Mouse (Mus musculus) midbrain, embryonic 14.5 days (tissue): ENCODE results near the gene Dnm2. TPM values are rescaled to one million over a fixed set of nuclear protein-coding genes. Genes with fewer than 3 reads are reported as not detected.

ENCODE experiments used
- ATAC-seq: fragments of 200-750 bp; cut with Nextera tagmentation; 2 replicates; pipeline ENCODE4 v1.8.0; 2017; ENCODE audit warnings: moderate number of reproducible peaks, moderate library complexity; ENCODE audit not compliant: low FRiP score, low TSS enrichment
- DNase-seq: peaks from one replicate; pipeline ENCODE4 v3.0.0-alpha.2; 2015
- H3K27ac ChIP-seq: fragments of 300-500 bp; sonication (generic); replicated peaks from 2 replicates; pipeline ENCODE4 v1.5.1; 2014; ENCODE audit warnings: mild to moderate bottlenecking, low read depth, low read length, moderate library complexity
- H3K27me3 ChIP-seq: fragments of 300-500 bp; sonication (generic); 2 replicates; pipeline ENCODE4 v1.6.1; 2014; ENCODE audit warnings: low read length, control low read depth, mixed read lengths; ENCODE audit not compliant: control insufficient read depth, insufficient read depth
- H3K36me3 ChIP-seq: fragments of 300-500 bp; sonication (generic); 2 replicates; pipeline ENCODE4 v1.6.1; 2014; ENCODE audit warnings: low read length, control low read depth; ENCODE audit not compliant: control insufficient read depth, insufficient read depth
- H3K4me1 ChIP-seq: fragments of 300-500 bp; sonication (generic); 2 replicates; pipeline ENCODE4 v1.6.1; 2014; ENCODE audit warnings: mild to moderate bottlenecking, antibody characterized with exemption, low read length, control low read depth; ENCODE audit not compliant: control insufficient read depth, insufficient read depth
- H3K4me2 ChIP-seq: fragments of 300-500 bp; sonication (generic); 2 replicates; pipeline ENCODE4 v1.6.1; 2014; ENCODE audit warnings: mild to moderate bottlenecking, low read length, moderate library complexity
- H3K4me3 ChIP-seq: fragments of 300-500 bp; sonication (generic); replicated peaks from 2 replicates; pipeline ENCODE4 v1.5.1; 2014; ENCODE audit warnings: low read depth, low read length
- H3K9ac ChIP-seq: fragments of 300-500 bp; sonication (generic); replicated peaks from 2 replicates; pipeline ENCODE4 v1.6.1; 2014; ENCODE audit warnings: mild to moderate bottlenecking, low read length, moderate library complexity
- H3K9me3 ChIP-seq: fragments of 300-500 bp; sonication (generic); 2 replicates; pipeline ENCODE4 v1.6.1; 2016; ENCODE audit warnings: low read length, control low read depth, mixed read lengths; ENCODE audit not compliant: control insufficient read depth
- WGBS: fragments of 180-500 bp; shearing (Covaris S2); extraction: QIAGEN DNeasy Blood & Tissue Kit; methylation state at CpG from one replicate; pipeline ENCODE4 v1.1.7; 2014; 5-methylcytosine and 5-hydroxymethylcytosine counted together
- polyA plus RNA-seq: library from polyadenylated mRNA; unstranded; fragments of >200 nt; fragmentation: Nextera tagmentation; extraction: Ambion mirVana; gene quantifications from 2 replicates; pipeline ENCODE4 v1.2.1, GENCODE M21; 2014

Gene Dnm2
- polyA plus RNA-seq, 1 experiment from 2014 or later = 54.5 TPM

GRCm38 (mm10) chr9:21434410-21434809, 9.7 kb downstream of the Dnm2 start:
- H3K36me3 ChIP-seq = 0 out of 2 replicates have a peak, but pooled peaks cover 2% of the 10 kb centered on the region
- 97% methylated on average over 2 of the region's 2 CpGs for WGBS
- ATAC-seq = no peak
- H3K27ac ChIP-seq = no peak overlapping the region
- no peak for DNase-seq
- H3K27me3 ChIP-seq = no peaks in the 10 kb centered on the region
- H3K4me2 ChIP-seq = no peak overlapping the region
- no peak overlapping the region for H3K9ac ChIP-seq
- no peaks in the 10 kb centered on the region for H3K4me1 ChIP-seq
- no peaks in the 10 kb centered on the region for H3K9me3 ChIP-seq
- H3K4me3 ChIP-seq = no peak overlapping the region

- H3K27me3 ChIP-seq = no peaks in the 10 kb centered on the region
- no peaks in the 10 kb centered on the region for H3K9me3 ChIP-seq
- no peak overlapping the region for H3K4me2 ChIP-seq
- no peaks in the 10 kb centered on the region for H3K4me1 ChIP-seq
- H3K36me3 ChIP-seq = 0 out of 2 replicates have a peak, but pooled peaks cover 2% of the 10 kb centered on the region
- ATAC-seq (no peak), DNase-seq (no peak)
- no peak overlapping the region for H3K4me3 ChIP-seq
- no peak overlapping the region for H3K27ac ChIP-seq
- H3K9ac ChIP-seq = no peak overlapping the region
- 95% methylated on average over 7 of the region's 7 CpGs for WGBS
Observed at GRCm38 (mm10) chr9:21435777-21436635, 11.3 kb downstream of the Dnm2 start.

GRCm38 (mm10) chr9:21437577-21437976, 12.9 kb downstream of the Dnm2 start:
- H3K9me3 ChIP-seq = no peaks in the 10 kb centered on the region
- no peak overlapping the region for H3K27ac ChIP-seq
- H3K4me2 ChIP-seq = no peak overlapping the region
- DNase-seq (no peak), ATAC-seq (no peak)
- no peaks in the 10 kb centered on the region for H3K4me1 ChIP-seq
- no peak overlapping the region for H3K9ac ChIP-seq
- no peak overlapping the region for H3K4me3 ChIP-seq
- no peaks in the 10 kb centered on the region for H3K27me3 ChIP-seq
- H3K36me3 ChIP-seq = 0 out of 2 replicates have a peak, but pooled peaks cover 2% of the 10 kb centered on the region
- WGBS = 89% methylated on average over 6 of the region's 6 CpGs

- Histone ChIP-seq H3K4me1 (no peaks in the 10 kb centered on the region), H3K4me3 (no peak overlapping the region), H3K9me3 (no peaks in the 10 kb centered on the region), H3K27ac (no peak overlapping the region), H3K27me3 (no peaks in the 10 kb centered on the region), H3K36me3 (0 out of 2 replicates have a peak, but pooled peaks cover 2% of the 10 kb centered on the region), H3K4me2 (no peak overlapping the region), H3K9ac (no peak overlapping the region)
- no peak for DNase-seq
- no peak for ATAC-seq
- WGBS = 80% methylated on average over 3 of the region's 3 CpGs
Observed at GRCm38 (mm10) chr9:21438219-21438618, 13.5 kb downstream of the Dnm2 start.

- H3K27ac ChIP-seq = no peak overlapping the region
- 85% methylated on average over 3 of the region's 3 CpGs for WGBS
- no peak for DNase-seq
- no peak overlapping the region for H3K4me3 ChIP-seq
- no peak overlapping the region for H3K4me2 ChIP-seq
- H3K36me3 ChIP-seq = 0 out of 2 replicates have a peak, but pooled peaks cover 2% of the 10 kb centered on the region
- no peak for ATAC-seq
- no peaks in the 10 kb centered on the region for H3K27me3 ChIP-seq
- no peaks in the 10 kb centered on the region for H3K4me1 ChIP-seq
- no peaks in the 10 kb centered on the region for H3K9me3 ChIP-seq
- no peak overlapping the region for H3K9ac ChIP-seq
Observed at GRCm38 (mm10) chr9:21439456-21439855, 14.7 kb downstream of the Dnm2 start.

GRCm38 (mm10) chr9:21439914-21440313, 15.2 kb downstream of the Dnm2 start:
- DNase-seq (no peak), ATAC-seq (no peak)
- no peak overlapping the region for H3K9ac ChIP-seq
- no peak overlapping the region for H3K4me2 ChIP-seq
- 0 out of 2 replicates have a peak, but pooled peaks cover 2% of the 10 kb centered on the region for H3K36me3 ChIP-seq
- 98% methylated on average over 2 of the region's 2 CpGs for WGBS
- H3K9me3 ChIP-seq = no peaks in the 10 kb centered on the region
- H3K4me1 ChIP-seq = no peaks in the 10 kb centered on the region
- no peaks in the 10 kb centered on the region for H3K27me3 ChIP-seq
- no peak overlapping the region for H3K27ac ChIP-seq
- H3K4me3 ChIP-seq = no peak overlapping the region

- Histone ChIP-seq H3K36me3 (0 out of 2 replicates have a peak, but pooled peaks cover 2% of the 10 kb centered on the region), H3K27ac (no peak overlapping the region), H3K4me3 (no peak overlapping the region), H3K27me3 (no peaks in the 10 kb centered on the region), H3K9ac (no peak overlapping the region), H3K9me3 (no peaks in the 10 kb centered on the region), H3K4me2 (no peak overlapping the region), H3K4me1 (no peaks in the 10 kb centered on the region)
- ATAC-seq (no peak), DNase-seq (no peak)
Observed at GRCm38 (mm10) chr9:21440387-21440786, 15.7 kb downstream of the Dnm2 start.

GRCm38 (mm10) chr9:21443853-21444252, 19.1 kb downstream of the Dnm2 start:
- no peak for ATAC-seq
- no peaks in the 10 kb centered on the region for H3K4me1 ChIP-seq
- no peak overlapping the region for H3K9ac ChIP-seq
- H3K27ac ChIP-seq = no peak overlapping the region
- no peak overlapping the region for H3K4me2 ChIP-seq
- no peak for DNase-seq
- no peaks in the 10 kb centered on the region for H3K27me3 ChIP-seq
- H3K4me3 ChIP-seq = no peak overlapping the region
- WGBS = 95% methylated on average over 8 of the region's 8 CpGs
- H3K9me3 ChIP-seq = no peaks in the 10 kb centered on the region
- no peaks in the 10 kb centered on the region for H3K36me3 ChIP-seq

- Histone ChIP-seq H3K27ac (no peak overlapping the region), H3K9ac (no peak overlapping the region), H3K4me1 (no peaks in the 10 kb centered on the region), H3K27me3 (no peaks in the 10 kb centered on the region), H3K36me3 (no peaks in the 10 kb centered on the region), H3K4me2 (no peak overlapping the region), H3K9me3 (no peaks in the 10 kb centered on the region), H3K4me3 (no peak overlapping the region)
- no peak for DNase-seq
- no peak for ATAC-seq
- WGBS = 95% methylated on average over 4 of the region's 4 CpGs
Observed at GRCm38 (mm10) chr9:21444574-21444973, 19.9 kb downstream of the Dnm2 start.
